Mouse (Mus musculus) liver, postnatal 0 days (tissue): ENCODE measurements around the gene Sccpdh.

ENCODE experiments used
- CTCF ChIP-seq: sonication (generic); IDR thresholded peaks from 2 replicates; pipeline ENCODE4 v1.5.1; 2016; ENCODE audit warnings: antibody characterized with exemption, low read depth
- EP300 ChIP-seq: IDR thresholded peaks from 2 replicates; pipeline ENCODE4 v1.6.1; 2016; ENCODE audit warnings: antibody characterized with exemption, low read depth, mild to moderate bottlenecking

- TF ChIP-seq CTCF (no peak), EP300 (no peak)
These were observed 3.6 kb upstream of the Sccpdh start for GRCm38 (mm10) chr1:179664309-179664930.
